Mouse (Mus musculus) frontal cortex, postnatal 10 days (tissue): ENCODE measurements at regions not wholly inside any gene's neighbourhood (a gene's known extent, or its start where the extent isn't known, plus 50 kb on each side); places are given as distances from the start of the nearest gene placed in this dataset.

Source experiments
- DNase-seq, 2 experiments: peaks; one replicate each; pipeline ENCODE4 v3.0.0; 2022; ENCODE audit warnings: low spot score in 2 of 2, mixed read lengths in 1 of 2

DNA sequence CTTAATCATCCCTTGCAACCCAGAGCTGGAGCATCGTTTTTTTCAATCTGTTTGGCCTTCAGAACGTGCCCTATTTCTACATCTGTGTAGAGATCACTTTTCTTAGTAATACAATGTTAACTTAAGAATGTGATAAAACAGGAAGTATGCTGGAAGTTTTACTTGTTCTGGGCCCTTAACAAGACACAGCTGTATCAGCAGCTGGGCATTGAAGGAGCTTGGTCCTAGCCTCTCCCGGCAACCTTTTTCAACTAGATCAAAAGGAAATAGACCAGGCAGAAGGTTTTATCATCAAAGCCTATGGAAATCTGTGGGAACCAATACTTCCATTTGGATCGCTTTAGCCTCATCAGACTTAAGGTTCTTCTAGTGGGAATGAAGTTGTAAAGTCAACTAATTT is 317.9 kb downstream of the Ndfip2 start:
- DNase-seq, result no peak

DNA sequence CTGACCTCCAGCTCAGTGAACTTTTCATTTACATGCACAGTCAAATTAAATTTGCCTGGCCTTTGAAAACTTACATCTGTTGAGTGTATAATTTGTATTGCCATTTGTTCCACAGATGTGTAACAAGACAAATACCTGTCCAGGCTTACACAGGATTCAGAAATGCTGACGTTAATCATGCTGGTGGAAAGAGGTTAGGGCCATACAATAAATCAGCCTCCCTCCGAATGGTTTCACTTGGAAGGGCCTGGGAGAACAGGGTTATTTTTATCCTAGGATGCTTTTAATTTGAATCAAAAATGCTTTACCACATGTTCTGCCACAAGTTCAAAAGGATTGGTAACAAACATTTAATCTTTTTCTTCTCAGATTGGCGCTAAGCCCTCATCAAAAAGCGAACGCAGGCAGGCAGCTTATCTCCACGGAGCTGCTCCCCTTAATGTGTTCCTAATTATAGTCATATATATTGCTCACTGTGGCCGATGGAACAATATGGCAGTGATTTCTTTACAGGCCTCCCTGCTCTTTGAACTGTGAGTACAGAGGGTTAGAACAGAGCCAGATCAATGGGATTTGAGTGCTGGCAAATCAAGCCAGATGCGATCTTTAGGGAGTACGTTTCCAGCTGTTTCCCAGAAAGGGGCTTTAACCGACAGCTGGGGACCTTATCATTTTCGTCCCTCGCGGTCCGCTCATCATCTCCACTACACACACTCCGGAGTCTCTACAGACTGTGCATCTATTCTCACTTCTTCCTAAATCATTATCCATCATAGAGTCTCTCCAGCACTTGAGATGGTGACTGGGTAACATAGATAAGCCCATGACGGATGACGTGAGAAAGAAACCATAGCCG is 313.9 kb downstream of the Ndfip2 start:
- no peak for DNase-seq

GRCm38 (mm10) chr14:105570156-105570555 is 311.8 kb downstream of the Ndfip2 start:
- no peak for DNase-seq

DNA sequence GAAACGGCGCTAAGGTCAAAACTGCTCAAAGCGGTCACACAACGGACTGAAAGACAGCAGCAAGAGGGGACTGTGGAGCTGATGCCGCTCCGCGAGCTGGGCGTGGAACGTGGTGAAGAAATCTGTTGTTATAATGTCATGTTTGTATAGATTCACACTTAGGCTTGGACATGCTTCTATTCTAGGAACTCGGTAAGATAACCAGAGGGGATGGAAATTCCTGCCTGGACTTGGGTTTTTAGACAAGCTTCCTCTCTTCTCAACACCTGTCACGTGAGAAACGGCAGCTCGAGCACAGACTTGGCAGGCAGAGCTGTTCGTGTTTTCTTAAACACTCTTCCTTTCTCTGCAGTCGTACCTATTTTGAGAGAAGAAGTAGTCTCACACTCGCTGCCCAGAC is 307.5 kb downstream of the Ndfip2 start:
- peak in 1 of 2 experiments; percentile 17 for DNase-seq

DNA sequence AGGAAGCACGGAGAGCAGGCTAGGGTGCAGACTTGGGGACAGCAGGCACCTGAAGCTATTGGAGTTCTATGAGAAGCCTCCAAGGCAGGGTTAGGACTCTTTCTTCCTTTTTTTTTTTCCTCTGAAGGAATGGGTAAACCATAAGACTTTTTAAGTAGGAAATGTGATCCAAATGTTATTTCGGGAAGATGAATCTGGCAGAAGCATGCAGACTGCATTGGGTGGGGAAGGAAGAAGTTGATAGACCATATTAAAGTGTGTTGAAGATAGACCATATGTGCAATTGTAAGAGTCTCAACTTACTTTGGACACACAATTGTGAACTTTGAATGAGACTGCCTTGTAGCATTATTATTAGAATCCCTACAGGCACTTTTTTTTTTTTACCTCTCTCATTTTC is 304.5 kb downstream of the Ndfip2 start:
- DNase-seq, result no peak

- DNase-seq, result no peak
These were observed 298.4 kb downstream of the Ndfip2 start for GRCm38 (mm10) chr14:105556813-105557212.

GRCm38 (mm10) chr14:105544066-105544465 is 285.7 kb downstream of the Ndfip2 start:
- DNase-seq, result no peak

- no peak for DNase-seq
These were observed 284.2 kb downstream of the Ndfip2 start for GRCm38 (mm10) chr14:105542486-105543145.

DNA sequence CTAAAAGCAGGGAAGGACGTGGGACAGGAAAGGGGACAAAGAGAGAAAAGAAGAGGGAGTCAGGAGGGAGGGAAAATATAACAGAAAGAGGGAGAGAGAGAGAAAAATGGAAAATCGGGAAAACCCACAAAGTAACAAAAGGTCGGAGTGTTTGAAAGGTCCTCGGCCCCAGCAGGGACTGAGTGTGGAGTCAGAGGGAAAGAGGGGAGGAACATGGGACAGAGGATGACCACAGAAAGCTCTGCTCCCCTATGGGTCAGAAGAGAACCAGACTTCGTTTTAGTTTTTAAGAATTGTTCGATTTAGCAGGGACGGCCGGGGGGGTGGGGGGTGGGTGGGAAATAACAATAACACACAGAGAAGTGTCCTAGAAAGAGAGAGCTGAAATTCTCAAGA is 283.7 kb downstream of the Ndfip2 start:
- DNase-seq, result no peak

DNA sequence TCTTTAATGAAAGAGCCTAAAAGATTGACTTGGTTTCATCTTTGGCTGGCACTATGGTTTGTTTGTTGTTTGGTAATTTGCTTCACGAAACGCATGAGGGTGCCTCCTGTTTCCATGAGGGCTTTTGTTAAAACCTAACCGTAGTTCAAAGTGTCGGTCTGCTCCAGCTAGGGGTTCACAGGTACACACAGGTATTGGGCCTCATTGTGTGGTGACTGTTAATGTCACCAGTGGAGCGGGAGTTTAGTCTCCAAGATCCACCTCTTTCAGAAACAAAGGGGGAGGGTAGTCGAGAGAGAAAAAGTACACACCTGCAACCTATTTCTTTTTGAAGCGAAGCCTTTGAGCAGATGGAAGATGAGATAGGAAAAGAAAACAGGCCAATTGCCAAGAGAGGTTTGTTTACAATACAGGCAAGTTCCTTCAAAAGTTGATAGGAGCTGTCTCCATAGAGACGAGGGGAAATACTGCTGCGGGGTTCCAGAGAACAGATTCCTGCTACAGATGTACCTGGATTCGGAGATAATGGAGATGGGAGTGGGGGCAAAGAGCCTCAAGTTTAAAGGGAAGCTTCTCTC is 273.9 kb downstream of the Ndfip2 start:
- no peak for DNase-seq

DNA sequence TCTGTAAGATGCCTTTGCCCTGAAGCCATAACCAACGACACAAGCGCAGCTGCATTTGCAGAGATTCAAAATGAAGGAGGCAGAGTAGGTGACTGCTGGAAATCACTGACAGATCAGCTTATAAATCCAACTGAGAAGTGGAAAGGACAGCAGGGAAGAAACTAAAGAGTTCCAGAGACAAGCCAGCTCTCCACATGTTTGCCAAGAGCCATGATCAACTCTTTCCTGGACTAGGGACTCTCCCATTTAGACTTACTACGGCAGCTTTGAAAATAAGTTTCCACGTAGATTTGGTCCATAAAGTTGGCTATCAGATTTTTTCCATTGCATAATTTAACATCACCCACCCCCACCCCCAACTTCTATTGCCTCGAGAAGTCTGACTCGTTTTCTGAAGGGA is 269.7 kb downstream of the Ndfip2 start:
- no peak for DNase-seq

GRCm38 (mm10) chr14:105523849-105524248 is 265.5 kb downstream of the Ndfip2 start:
- DNase-seq, result no peak

GRCm38 (mm10) chr14:105522279-105522678 is 263.9 kb downstream of the Ndfip2 start:
- DNase-seq, result no peak

DNA sequence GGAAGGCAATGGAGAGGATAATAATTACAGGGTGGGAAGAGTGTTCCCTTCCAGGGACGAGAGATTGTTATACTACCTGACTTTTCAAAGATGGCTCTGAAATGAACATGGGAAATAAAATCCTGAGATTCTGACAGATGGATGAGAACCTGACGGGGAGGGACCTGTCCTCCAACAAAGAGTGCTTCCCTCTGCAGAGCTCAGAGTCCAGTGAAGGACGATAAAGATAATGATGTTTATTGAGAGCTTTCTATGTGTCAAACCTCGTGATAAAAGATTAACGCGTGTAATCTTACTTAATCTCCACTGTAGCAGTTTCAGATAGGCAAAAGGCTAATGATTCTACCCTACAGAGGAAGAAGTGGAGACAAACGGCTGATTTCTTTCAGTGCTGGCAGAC is 260.3 kb downstream of the Ndfip2 start:
- no peak for DNase-seq

DNA sequence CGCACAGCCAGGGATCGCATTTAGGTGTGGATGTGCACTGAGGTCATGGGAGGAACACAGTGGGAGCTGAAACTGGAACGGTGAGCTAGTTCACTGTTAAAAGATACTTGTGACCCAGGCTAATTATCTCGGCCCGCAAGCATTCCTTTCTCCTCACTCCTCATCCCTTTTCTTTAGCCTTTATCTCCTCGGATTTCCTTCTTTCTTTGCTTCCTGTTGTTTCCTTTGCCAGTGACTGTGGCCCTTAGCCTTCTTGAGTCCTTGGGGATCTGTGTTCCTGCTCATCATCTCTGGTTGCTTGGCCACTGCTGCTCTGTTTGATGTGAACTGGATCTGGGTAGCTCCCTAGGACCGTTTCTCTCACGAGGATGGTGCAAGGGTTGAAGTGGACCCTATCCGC is 256.0 kb downstream of the Ndfip2 start:
- DNase-seq, result no peak

DNA sequence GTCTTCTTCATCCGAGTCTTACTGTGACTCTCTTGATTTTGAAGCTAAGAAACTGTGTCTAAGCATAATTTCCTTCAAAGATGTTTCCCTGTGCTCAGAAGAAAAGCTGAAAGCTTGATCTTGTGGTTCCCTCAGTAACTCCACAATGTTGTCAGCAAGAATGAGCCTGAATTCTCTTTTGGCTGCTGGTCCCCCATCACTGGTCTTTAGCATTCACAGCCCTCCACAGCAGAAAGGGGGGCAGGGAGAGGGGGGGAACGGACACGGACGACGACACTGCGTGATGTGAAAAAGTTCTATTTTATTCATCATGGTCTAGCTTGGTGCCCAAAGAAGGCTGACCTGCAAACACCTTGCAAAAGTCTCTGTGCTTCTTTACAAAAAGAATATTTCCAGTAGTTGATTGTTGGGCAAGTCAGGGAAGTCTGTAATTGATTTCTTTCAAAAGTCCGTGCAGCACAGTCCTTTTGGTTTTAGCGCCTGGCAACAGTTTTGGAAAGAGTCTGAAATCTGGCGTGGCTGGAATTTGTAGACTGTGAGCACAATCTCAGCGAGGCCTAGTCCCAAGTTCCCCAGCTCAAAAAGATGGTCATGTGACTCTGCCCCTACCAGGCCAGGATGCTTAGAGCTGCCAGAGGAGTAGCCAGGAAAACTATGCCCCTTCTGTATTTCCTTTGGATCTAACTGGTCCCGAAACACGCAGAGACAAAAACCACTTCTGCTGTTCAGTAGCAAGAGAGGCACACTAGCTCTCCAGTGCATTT is 254.7 kb downstream of the Ndfip2 start:
- no peak for DNase-seq

DNA sequence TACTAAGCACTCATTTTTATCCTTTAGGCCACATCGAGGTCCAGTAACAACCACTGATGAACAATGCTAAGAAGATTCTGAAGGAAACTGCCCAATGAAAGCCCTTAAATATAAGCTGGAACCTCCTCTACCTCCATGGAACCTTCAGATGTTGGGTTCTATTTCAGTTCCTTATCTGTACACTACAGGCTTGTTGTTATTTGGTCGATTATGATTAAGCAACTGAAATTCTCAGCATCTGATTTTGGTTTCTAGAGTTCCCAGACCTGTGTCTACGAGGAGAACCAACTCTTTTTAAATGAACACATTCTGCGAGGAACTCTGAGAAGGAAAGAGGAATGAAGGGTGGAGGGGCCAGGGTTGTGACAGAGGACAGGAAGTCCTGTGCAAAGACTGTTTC is 253.5 kb downstream of the Ndfip2 start:
- no peak for DNase-seq

DNA sequence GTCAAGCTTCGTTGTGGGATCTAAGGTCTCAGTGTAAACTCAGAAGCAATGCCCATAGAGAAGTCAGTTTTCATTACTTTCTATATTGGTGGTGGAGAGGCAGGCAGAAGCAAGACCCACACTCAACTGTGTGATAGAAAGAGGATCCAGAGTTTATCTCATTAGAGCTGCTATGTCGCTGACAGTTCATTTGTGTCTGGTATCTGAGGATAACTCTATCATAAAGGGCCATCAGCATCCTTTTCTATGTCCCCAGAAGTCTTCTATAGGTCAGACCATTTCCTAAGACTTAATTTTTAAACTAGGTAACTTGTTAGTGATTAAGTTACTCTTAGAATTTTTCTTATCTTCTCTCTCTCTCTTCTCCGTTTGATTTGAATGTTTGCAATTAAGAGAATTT is 252.8 kb downstream of the Ndfip2 start:
- DNase-seq, result no peak

DNA sequence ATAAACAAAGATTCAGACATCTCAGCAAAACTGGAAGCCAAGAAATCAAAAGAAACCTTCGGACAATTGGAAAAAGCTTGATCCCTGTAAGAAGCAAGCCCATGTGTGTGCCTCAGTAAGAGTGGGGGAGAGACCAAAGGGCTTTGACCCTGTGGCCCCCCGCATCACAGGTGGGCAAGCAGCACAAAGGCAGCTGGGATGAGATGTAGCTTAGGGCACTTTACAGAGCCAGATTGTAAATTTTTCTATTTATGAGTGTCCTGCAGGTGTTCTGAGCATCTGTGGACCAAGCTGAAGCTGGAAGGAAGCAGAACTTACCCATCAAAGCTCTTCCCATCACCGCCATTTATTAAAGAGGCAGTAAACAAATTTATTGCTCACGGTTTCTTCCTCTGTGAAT is 246.9 kb downstream of the Ndfip2 start:
- no peak for DNase-seq

- DNase-seq, result no peak
These were observed 246.0 kb downstream of the Ndfip2 start for GRCm38 (mm10) chr14:105504376-105504775.

GRCm38 (mm10) chr14:105503806-105504205 is 245.4 kb downstream of the Ndfip2 start:
- DNase-seq, result no peak

DNA sequence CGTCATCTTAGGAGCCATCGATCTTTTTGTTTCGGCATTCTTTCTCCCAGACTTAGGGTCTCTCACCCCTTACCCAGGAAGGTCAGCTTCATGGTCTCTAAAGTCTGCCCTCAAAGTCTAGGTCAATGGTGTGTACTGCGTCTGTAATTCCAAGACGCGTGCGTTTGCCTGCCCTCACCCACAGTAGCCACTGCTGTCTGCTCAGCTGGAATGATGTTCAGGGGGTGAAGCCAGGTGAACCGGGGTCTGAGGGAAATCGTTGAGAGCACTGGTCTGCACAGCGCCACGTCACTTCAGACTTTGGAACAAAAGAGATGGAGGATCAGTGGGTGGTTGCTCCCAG is 244.2 kb downstream of the Ndfip2 start:
- DNase-seq, result no peak
